Mouse (Mus musculus) thymus, adult 2 months (tissue): ENCODE measurements around the gene Kif1b. TPM values are rescaled to one million over a fixed set of nuclear protein-coding genes. Genes with fewer than 3 reads are reported as not detected.

ENCODE experiments used
- DNase-seq: peaks from one replicate; pipeline ENCODE4 v3.0.0; 2021
- H3K27ac ChIP-seq: fragments of 200-500 bp; 2 replicates; pipeline ENCODE4 v1.5.1; 2012; ENCODE audit warnings: low read length, control low read depth; ENCODE audit not compliant: control insufficient read depth, insufficient read depth
- H3K27me3 ChIP-seq: fragments of 200-500 bp; 2 replicates; pipeline ENCODE4 v1.6.1; 2012; ENCODE audit warnings: mild to moderate bottlenecking, low read length, moderate library complexity, mixed read lengths; ENCODE audit not compliant: control insufficient read depth, insufficient read depth
- H3K36me3 ChIP-seq: fragments of 200-500 bp; 2 replicates; pipeline ENCODE4 v1.6.1; 2012; ENCODE audit warnings: mild to moderate bottlenecking, low read length, moderate library complexity; ENCODE audit not compliant: control insufficient read depth, insufficient read depth
- H3K4me1 ChIP-seq: fragments of 200-500 bp; replicated peaks from 2 replicates; pipeline ENCODE4 v1.6.1; 2012; ENCODE audit warnings: low read length; ENCODE audit not compliant: control insufficient read depth, insufficient read depth
- H3K4me3 ChIP-seq: fragments of 200-500 bp; 2 replicates; pipeline ENCODE4 v1.5.1; 2012; ENCODE audit warnings: mild to moderate bottlenecking, low read length, control low read depth, moderate library complexity; ENCODE audit not compliant: control insufficient read depth, insufficient read depth
- CTCF ChIP-seq: fragments of 200-500 bp; IDR thresholded peaks from 2 replicates; pipeline ENCODE4 v1.5.1; 2012; ENCODE audit warnings: mild to moderate bottlenecking, control low read depth, low read length, moderate library complexity, borderline replicate concordance; ENCODE audit not compliant: control insufficient read depth, poor library complexity, insufficient read depth; ENCODE audit errors: extremely low read depth
- POLR2A ChIP-seq: fragments of 200-500 bp; IDR thresholded peaks from 2 replicates; pipeline ENCODE4 v1.6.1; 2012; ENCODE audit warnings: mild to moderate bottlenecking, low read length, control low read depth, moderate library complexity; ENCODE audit not compliant: control insufficient read depth, poor library complexity, insufficient read depth; ENCODE audit errors: extremely low read depth
- WGBS: fragments of 180-500 bp; shearing (Covaris S2); methylation state at CpG from one replicate; pipeline ENCODE4 v1.1.7; 2018; 5-methylcytosine and 5-hydroxymethylcytosine counted together
- polyA plus RNA-seq: library from polyadenylated mRNA; depleted of rRNA; stranded (reverse); fragments of >200 nt; gene quantifications from 2 replicates; pipeline ENCODE4 v1.2.3, GENCODE M21; 2012

Gene Kif1b
- polyA plus RNA-seq, 1 experiment, result 23.9 TPM

- Histone ChIP-seq H3K27me3 (no peaks in the 10 kb centered on the region), H3K36me3 (no peaks in the 10 kb centered on the region), H3K4me3 (no peak overlapping the region), H3K4me1 (no peaks in the 10 kb centered on the region), H3K27ac (no peak overlapping the region)
- WGBS, result 94% methylated on average over 15 of the region's 15 CpGs
- no peak for DNase-seq
- no peak for TF ChIP-seq CTCF
- no peak for TF ChIP-seq POLR2A
Measured at GRCm38 (mm10) chr4:149256511-149257300, 50.8 kb downstream of the Kif1b start.

- no peak for DNase-seq
- Histone ChIP-seq H3K4me1 (no peaks in the 10 kb centered on the region), H3K27ac (no peak overlapping the region), H3K36me3 (no peaks in the 10 kb centered on the region), H3K27me3 (no peaks in the 10 kb centered on the region), H3K4me3 (no peak overlapping the region)
- no peak for TF ChIP-seq CTCF
- TF ChIP-seq POLR2A, result no peak
- 84% methylated on average over 13 of the region's 13 CpGs for WGBS
Measured at GRCm38 (mm10) chr4:149255277-149256270, 51.9 kb downstream of the Kif1b start.

GRCm38 (mm10) chr4:149254827-149255226 lies 52.7 kb downstream of the Kif1b start:
- Histone ChIP-seq H3K27ac (no peak overlapping the region), H3K4me1 (no peaks in the 10 kb centered on the region), H3K27me3 (no peaks in the 10 kb centered on the region), H3K4me3 (no peak overlapping the region), H3K36me3 (no peaks in the 10 kb centered on the region)
- 94% methylated on average over 4 of the region's 4 CpGs for WGBS
- TF ChIP-seq POLR2A (no peak), CTCF (no peak)
- DNase-seq, result no peak

- TF ChIP-seq POLR2A (no peak), CTCF (no peak)
- H3K27ac ChIP-seq, result no peak overlapping the region
- no peak overlapping the region for H3K4me3 ChIP-seq
- H3K4me1 ChIP-seq, result no peaks in the 10 kb centered on the region
- no peak for DNase-seq
- H3K36me3 ChIP-seq, result no peaks in the 10 kb centered on the region
- WGBS, result 98% methylated on average over 1 of the region's 1 CpGs
- H3K27me3 ChIP-seq, result no peaks in the 10 kb centered on the region
Measured at GRCm38 (mm10) chr4:149249311-149249710, 58.2 kb downstream of the Kif1b start.

DNA sequence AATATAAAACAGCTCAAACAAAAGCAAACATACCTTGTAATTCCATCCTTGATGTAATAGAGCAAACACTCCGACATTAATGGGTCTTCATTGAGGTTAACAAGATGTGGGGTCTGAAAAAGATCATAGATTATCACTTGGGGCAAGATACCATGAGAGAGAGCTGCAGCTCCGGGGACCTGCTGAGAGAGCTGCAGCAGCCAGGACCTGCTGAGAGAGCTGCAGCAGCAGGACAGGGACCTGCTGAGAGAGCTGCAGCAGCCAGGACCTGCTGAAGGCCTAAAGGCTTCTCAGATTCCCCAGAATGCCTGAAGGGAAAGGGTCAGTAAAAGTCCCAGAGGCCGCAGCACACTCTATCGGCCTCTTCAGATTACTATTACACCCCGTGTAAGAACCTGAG lies 59.7 kb downstream of the Kif1b start:
- DNase-seq, result no peak
- H3K27me3 ChIP-seq, result no peaks in the 10 kb centered on the region
- H3K27ac ChIP-seq, result no peak overlapping the region
- WGBS, result 97% methylated on average over 5 of the region's 5 CpGs
- no peak overlapping the region for H3K4me3 ChIP-seq
- H3K4me1 ChIP-seq, result no peaks in the 10 kb centered on the region
- no peaks in the 10 kb centered on the region for H3K36me3 ChIP-seq
- TF ChIP-seq CTCF, result no peak
- no peak for TF ChIP-seq POLR2A

DNA sequence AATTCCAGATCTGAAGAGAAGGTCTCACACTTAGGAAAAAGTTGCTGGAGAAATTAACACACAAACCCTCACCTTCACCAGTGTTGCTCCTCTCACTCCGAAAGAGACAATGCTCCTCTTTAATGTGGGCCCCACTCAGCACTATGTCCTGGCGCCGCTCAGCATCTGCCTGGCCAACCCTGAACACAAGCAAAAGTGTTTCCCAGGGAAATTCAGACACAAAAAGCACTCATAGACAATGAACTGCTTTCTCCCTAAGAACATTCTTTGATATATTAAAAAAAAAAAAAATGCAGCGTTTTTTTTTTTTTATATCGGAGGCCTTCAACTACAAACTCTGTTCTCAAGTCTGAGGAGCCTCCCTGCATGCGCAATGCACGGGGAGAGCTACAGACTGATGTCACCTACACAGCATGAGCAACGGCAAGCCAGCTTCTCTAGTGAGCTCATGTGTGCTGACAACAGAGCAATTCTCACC lies 60.3 kb downstream of the Kif1b start:
- WGBS, result 94% methylated on average over 8 of the region's 8 CpGs
- Histone ChIP-seq H3K27me3 (no peaks in the 10 kb centered on the region), H3K27ac (no peak overlapping the region), H3K4me1 (no peaks in the 10 kb centered on the region), H3K36me3 (no peaks in the 10 kb centered on the region), H3K4me3 (no peak overlapping the region)
- TF ChIP-seq CTCF (no peak), POLR2A (no peak)
- DNase-seq, result no peak
